Mouse (Mus musculus) G1E (cell line): ENCODE results near the gene Vps35. TPM values are rescaled to one million over a fixed set of nuclear protein-coding genes. Genes with fewer than 3 reads are reported as not detected.

ENCODE experiments used
- ATAC-seq: 2 replicates; pipeline ENCODE4 v1.8.0; 2016; ENCODE audit warnings: mild to moderate bottlenecking; ENCODE audit not compliant: insufficient number of reproducible peaks, poor library complexity, low FRiP score, severe bottlenecking; ENCODE audit errors: extremely low read depth
- DNase-seq: peaks from one replicate; pipeline ENCODE4 v3.0.0; 2012; ENCODE audit warnings: low spot score
- H3K27me3 ChIP-seq: 2 replicates; pipeline ENCODE4 v1.6.1; 2012; ENCODE audit warnings: mild to moderate bottlenecking, low read length, inconsistent platforms; ENCODE audit not compliant: insufficient read depth
- H3K36me3 ChIP-seq: replicated peaks from 2 replicates; pipeline ENCODE3; 2012; ENCODE audit warnings: mild to moderate bottlenecking, inconsistent platforms
- H3K4me1 ChIP-seq: 2 replicates; pipeline ENCODE4 v1.6.1; 2012; ENCODE audit warnings: low read depth, low read length, inconsistent platforms, mixed read lengths; ENCODE audit not compliant: insufficient read depth
- H3K4me3 ChIP-seq: 2 replicates; pipeline ENCODE4 v1.5.1; 2012; ENCODE audit warnings: low read depth, mild to moderate bottlenecking, inconsistent platforms, low read length, moderate library complexity, mixed read lengths
- H3K9me3 ChIP-seq: replicated peaks from 2 replicates; pipeline ENCODE4 v1.6.1; 2012; ENCODE audit warnings: inconsistent platforms
- CTCF ChIP-seq: IDR thresholded peaks from 2 replicates; pipeline ENCODE4 v1.5.1; 2012; ENCODE audit warnings: low read depth, low read length, inconsistent platforms, mixed read lengths
- GATA1 ChIP-seq: IDR thresholded peaks from 2 replicates; pipeline ENCODE4 v1.6.1; 2012; ENCODE audit warnings: borderline replicate concordance, low read length, inconsistent platforms, mixed read lengths
- GATA2 ChIP-seq: IDR thresholded peaks from 2 replicates; pipeline ENCODE4 v1.6.1; 2012; ENCODE audit warnings: low read depth, low read length, inconsistent platforms, borderline replicate concordance
- POLR2AphosphoS5 ChIP-seq: IDR thresholded peaks from 2 replicates; pipeline ENCODE4 v1.6.1; 2012; ENCODE audit warnings: low read depth, low read length, inconsistent platforms; ENCODE audit not compliant: insufficient replicate concordance
- TAL1 ChIP-seq: conservative IDR thresholded peaks from 2 replicates; pipeline ENCODE4 v1.6.1; 2012; ENCODE audit warnings: low read depth, low read length, inconsistent platforms, mixed read lengths
- polyA plus RNA-seq: library from polyadenylated mRNA; stranded (reverse); fragments of >175 nt; gene quantifications from 2 replicates; pipeline ENCODE4 v1.2.3, GENCODE M21; 2012
- total RNA-seq, 2 experiments: library from RNA; stranded (forward) in 1 of 2; stranded (reverse) in 1 of 2; fragments of 200-1000 nt in 1 of 2; fragments of >200 nt in 1 of 2; fragmentation: Nextera tagmentation in 1 of 2; gene quantifications; 2 replicates each; pipeline ENCODE4 v1.2.3; 2014 to 2017

The Vps35 gene
- total and polyA plus RNA-seq, 3 experiments: 6.7 to 331 (median 288) TPM

DNA sequence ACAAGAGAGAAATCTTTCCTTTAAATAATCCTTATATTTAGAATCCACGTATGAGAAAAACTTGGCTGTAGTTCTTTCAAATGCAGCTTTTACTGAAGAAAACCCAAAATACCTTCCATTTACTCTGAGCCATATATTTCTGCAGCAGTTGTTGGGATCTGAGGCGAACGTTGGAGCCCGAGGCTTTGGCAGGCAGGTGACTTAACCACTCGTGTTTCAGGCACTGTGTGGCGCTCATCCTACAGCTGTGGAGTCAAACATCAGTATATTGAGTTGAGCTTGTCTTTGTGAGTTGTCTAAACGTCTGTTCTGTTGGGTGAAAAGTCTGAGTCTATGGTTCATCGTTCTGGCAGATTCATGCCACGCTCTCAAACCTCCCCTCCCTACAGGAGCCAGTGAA is 27.4 kb upstream of the Vps35 start:
- Histone ChIP-seq H3K4me3 (no peak overlapping the region), H3K36me3 (peaks cover 90% of the 10 kb centered on the region), H3K27me3 (no peaks in the 10 kb centered on the region), H3K9me3 (no peaks in the 10 kb centered on the region), H3K4me1 (peaks cover 3% of the 10 kb centered on the region; the same call in 1 of the 2 replicates)
- no peak for TF ChIP-seq TAL1
- TF ChIP-seq GATA2: no peak
- no peak for DNase-seq
- ATAC-seq: no peak

DNA sequence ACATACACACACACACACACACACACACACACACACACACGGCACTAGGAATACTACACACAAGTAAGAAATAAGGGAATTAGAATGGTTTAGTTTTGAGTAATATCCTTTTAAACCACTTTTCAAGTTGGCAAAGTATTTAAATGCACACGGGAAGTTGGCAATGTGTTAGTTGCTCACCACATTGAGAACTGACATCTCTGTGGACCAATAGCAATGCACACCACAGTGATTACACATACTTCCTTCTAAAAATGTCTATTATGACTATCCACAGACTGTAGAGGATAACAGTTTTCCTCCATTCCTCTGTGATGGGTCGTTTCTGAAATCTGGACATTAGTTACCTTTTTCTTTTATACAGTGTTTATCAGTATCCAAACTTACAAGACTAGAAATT is 23.5 kb upstream of the Vps35 start:
- ATAC-seq: no peak
- no peak for TF ChIP-seq CTCF
- no peak for TF ChIP-seq GATA2
- TF ChIP-seq POLR2AphosphoS5: no peak
- no peak for TF ChIP-seq TAL1
- no peak for TF ChIP-seq GATA1
- H3K9me3 ChIP-seq: peaks cover 3% of the 10 kb centered on the region
- no peak for DNase-seq
- peaks cover 11% of the 10 kb centered on the region for H3K4me1 ChIP-seq
- peaks cover 58% of the 10 kb centered on the region for H3K36me3 ChIP-seq
- no peaks in the 10 kb centered on the region for H3K27me3 ChIP-seq
- H3K4me3 ChIP-seq: no peak overlapping the region

DNA sequence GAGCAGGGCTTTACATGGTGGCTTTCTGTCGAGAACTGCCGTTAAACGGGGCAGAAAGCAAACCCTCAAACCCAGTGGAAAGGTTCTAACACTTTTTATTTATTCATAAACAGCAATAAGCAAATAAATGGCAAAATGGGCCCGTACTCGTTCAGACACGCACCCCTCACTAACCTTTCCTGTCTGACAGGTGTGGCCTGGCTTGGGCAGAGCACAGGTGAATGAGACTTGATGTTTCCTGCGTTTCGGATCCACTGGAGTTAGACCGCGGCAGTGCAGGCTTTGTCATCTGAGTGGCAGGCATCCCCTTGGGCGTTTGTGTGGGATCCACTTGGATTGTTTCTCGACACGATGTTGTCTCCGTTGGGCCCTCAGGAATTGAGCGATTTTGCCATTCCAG is 22.4 kb upstream of the Vps35 start:
- ATAC-seq: no peak
- Histone ChIP-seq H3K4me3 (no peak overlapping the region), H3K36me3 (peaks cover 47% of the 10 kb centered on the region), H3K4me1 (peaks cover 11% of the 10 kb centered on the region), H3K27me3 (no peaks in the 10 kb centered on the region), H3K9me3 (peaks cover 4% of the 10 kb centered on the region)
- TF ChIP-seq CTCF: no peak
- no peak for TF ChIP-seq TAL1
- TF ChIP-seq POLR2AphosphoS5: no peak
- no peak for TF ChIP-seq GATA2
- no peak for TF ChIP-seq GATA1
- DNase-seq: no peak

DNA sequence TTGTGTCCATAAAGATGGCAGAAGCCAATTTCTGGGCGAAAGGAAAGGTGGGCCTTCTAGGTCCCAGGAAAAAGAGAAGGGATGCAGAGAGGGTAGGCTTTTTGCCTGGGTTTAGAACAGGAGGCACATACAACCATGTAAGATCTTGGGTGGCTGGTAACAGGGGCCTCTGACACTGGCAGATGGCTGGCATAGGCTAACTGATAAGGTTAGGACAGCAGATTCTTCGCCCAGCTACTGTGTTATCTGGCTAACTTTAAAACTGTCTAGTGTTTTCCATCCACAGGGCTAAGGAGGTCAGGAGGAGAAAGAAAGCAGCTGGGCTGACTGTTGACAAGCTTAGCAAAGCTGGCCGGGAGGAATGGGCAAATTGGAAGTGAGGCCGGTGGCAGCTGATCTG is 18.9 kb upstream of the Vps35 start:
- H3K36me3 ChIP-seq: peaks cover 20% of the 10 kb centered on the region
- H3K4me3 ChIP-seq: no peak overlapping the region

DNA sequence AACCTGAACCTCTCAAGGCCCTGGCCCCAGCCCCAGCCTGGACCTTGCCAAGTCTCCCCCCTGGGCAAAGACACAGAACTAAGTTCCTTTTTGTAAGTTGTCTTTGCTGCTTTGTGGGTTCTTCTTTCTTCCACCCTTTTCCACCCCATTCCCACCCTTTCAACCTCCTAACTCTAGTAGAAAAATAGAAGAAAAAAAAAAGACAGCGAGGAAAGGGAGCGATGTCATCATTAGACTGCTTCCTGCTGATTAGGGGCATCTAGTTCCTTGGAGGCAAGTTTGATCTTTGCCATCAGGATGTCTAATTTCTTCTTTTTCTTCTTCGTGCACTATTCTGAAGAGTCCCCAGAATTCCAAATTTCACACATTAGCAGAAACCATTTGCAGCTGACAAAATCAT is 13.4 kb upstream of the Vps35 start:
- no peak for DNase-seq
- no peak for TF ChIP-seq TAL1
- no peak for TF ChIP-seq GATA2
- TF ChIP-seq CTCF: no peak
- TF ChIP-seq POLR2AphosphoS5: no peak
- no peak for TF ChIP-seq GATA1
- Histone ChIP-seq H3K27me3 (no peaks in the 10 kb centered on the region), H3K4me3 (no peak overlapping the region), H3K36me3 (peaks cover 22% of the 10 kb centered on the region), H3K4me1 (peaks cover 2% of the 10 kb centered on the region; the same call in 1 of the 2 replicates), H3K9me3 (peaks cover 6% of the 10 kb centered on the region)
- no peak for ATAC-seq

More for the DNA sequence above, 18.9 kb upstream of the Vps35 start:
- ATAC-seq: peak; percentile 34; the same call in 1 of the 2 replicates
- Histone ChIP-seq H3K4me1 (peaks cover 8% of the 10 kb centered on the region), H3K27me3 (no peaks in the 10 kb centered on the region), H3K9me3 (peaks cover 10% of the 10 kb centered on the region)
- DNase-seq: no peak
- TF ChIP-seq GATA2 (no peak), POLR2AphosphoS5 (no peak), GATA1 (no peak), CTCF (no peak), TAL1 (no peak)

DNA sequence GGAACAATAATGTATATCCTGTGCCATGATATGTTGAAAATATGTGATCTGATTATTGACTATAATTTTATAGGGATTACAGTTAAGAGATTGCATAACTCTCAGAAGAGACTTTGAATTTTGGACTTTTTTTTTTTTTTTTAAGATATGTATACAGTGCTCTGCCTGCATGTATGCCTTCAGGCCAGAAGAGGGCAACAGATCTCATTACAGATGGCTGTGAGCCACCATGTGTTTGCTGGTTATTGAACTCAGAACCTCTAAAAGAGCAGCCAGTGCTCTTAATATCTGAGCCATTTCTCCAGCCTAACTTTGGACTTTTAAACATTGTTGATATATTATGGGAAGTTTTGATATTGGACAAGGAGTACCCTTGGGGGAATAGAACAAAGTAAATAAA is 12.1 kb upstream of the Vps35 start:
- H3K36me3 ChIP-seq: peaks cover 32% of the 10 kb centered on the region
- H3K4me1 ChIP-seq: peaks cover 2% of the 10 kb centered on the region; the same call in 1 of the 2 replicates
- ATAC-seq (no peak), DNase-seq (no peak)
- no peak for TF ChIP-seq TAL1
- TF ChIP-seq GATA1: no peak
- TF ChIP-seq CTCF: no peak
- no peak for TF ChIP-seq POLR2AphosphoS5
- peaks cover 3% of the 10 kb centered on the region for H3K9me3 ChIP-seq
- H3K4me3 ChIP-seq: no peak overlapping the region
- H3K27me3 ChIP-seq: no peaks in the 10 kb centered on the region

DNA sequence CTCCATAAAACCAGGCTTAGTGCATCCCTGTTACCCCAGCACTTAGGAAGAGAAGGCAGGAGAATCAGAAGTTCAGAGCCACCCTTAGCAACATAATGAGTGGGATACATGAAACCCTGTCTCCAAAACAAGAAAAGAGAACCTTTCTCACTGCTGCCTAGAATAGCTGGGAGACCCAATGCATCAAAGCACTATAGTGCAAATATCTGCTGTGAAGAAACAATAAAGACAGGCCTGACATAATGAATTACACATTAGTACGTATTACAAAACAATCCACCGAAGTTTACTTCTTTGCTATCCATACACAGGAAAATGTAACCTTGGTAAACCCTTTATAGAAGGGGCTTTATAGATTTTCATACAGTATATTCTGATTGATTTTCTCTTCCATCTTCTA is 9.0 kb upstream of the Vps35 start:
- H3K9me3 ChIP-seq: no peaks in the 10 kb centered on the region
- no peaks in the 10 kb centered on the region for H3K27me3 ChIP-seq
- TF ChIP-seq GATA1: no peak
- TF ChIP-seq CTCF: no peak
- TF ChIP-seq GATA2: no peak
- no peak for TF ChIP-seq TAL1
- H3K36me3 ChIP-seq: peaks cover 60% of the 10 kb centered on the region
- ATAC-seq: no peak
- DNase-seq: no peak
- H3K4me3 ChIP-seq: no peak overlapping the region
- peaks cover 9% of the 10 kb centered on the region for H3K4me1 ChIP-seq
